Mouse (Mus musculus): Measurements from ENCODE around the gene Ren1.

DNA sequence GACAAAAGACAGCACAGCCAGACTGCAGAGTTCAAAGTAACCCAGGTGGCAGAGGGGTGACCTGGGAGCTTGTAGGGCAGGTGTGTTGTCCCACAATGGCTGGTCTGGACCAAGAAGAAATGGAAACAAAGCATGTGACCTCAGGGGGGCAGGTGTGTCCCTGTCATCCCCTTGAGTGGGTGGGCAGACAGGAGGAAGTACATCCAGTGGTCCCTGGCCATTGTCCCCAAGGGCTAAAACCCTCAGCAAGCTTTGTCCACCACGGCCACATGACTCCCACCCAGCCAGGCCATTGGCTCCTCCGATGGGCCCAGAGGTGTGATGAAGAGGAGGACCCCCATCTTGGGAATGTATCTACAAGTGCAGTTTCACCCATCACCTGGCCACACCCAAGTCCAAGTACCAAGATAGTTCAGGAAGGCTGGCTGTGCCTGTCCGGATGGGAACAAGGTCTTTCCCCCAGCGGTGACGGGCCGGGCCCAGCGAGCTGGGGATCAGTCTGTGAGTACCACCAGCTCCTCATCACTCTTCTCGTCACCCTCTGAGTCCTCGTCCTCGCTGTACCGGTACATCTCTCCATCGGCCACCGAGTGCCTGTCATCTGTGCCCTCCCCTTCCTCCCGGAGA is 33.0 kb downstream of the Ren1 start:
- TF ChIP-seq CTCF (IDR thresholded peaks at IDR 0.05; ENCODE audit: low read depth, low read length), result no peak
- TF ChIP-seq POLR2A (IDR thresholded peaks at IDR 0.05; ENCODE audit: insufficient read depth, low read length), result no peak

All from ES-Bruce4 (cell line).